Mouse (Mus musculus): ENCODE data around the gene Ddx47.

DNA sequence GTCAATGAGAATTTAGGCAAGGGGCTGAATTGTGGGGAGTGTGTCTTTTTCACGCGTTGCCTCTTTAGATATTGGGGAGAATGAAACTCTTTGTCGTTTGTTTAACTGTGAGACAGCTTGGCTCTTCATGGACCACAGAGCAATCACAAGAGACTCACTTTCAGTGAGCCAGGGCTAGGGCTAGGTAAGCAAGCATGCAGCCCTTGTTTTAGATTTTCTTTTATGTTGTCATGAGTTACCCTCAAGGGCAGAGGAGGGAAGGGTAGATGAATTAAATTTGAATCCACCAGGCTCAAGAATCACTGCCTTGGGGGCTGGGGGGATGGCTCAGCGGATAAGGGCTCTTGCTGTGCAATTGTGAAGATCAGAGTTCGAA, 48.9 kb upstream of the Ddx47 start:
- TF ChIP-seq CTCF (IDR thresholded peaks at IDR 0.05; ENCODE audit: extremely low read depth, insufficient read depth, low read length) (no peak), POLR2A (IDR thresholded peaks at IDR 0.05; ENCODE audit: extremely low read depth, insufficient read depth, low read length) (no peak)
